Mouse (Mus musculus): ENCODE data around the gene Upf3b. TPM values are rescaled to one million over a fixed set of nuclear protein-coding genes. Genes with fewer than 3 reads are reported as not detected.

Upf3b gene
- total and polyA plus RNA-seq, 3 experiments = 14.0 to 25.0 TPM; not detected in 1

- H3K27ac ChIP-seq (ENCODE audit: control insufficient read depth, low read depth, low read length) = peak overlapping the region; percentile 40; the same call in 1 of the 2 replicates
- peak overlapping the region; percentile 50 for H3K9ac ChIP-seq (ENCODE audit: control insufficient read depth, low read depth, low read length, poor library complexity, severe bottlenecking)
- peak overlapping the region; percentile 42 to 43; a peak in 3 of 4 replicates for H3K4me3 ChIP-seq (ENCODE audit: control insufficient read depth in 1 of 2, insufficient read depth in 1 of 2, low read depth in 2 of 2, low read length in 2 of 2)
- H3K36me3 ChIP-seq (ENCODE audit: control insufficient read depth in 1 of 2, insufficient read depth in 2 of 2, low read length in 2 of 2) = peaks cover 4 to 19% of the 10 kb centered on the region in 2 experiments
- H3K27me3 ChIP-seq (ENCODE audit: control insufficient read depth in 1 of 2, insufficient read depth in 2 of 2, low read length in 2 of 2) = no peaks in the 10 kb centered on the region
- peak in 1 of 2 experiments; percentile 34; a peak in 1 of 4 replicates for TF ChIP-seq POLR2A (IDR thresholded peaks at IDR 0.05; ENCODE audit: control insufficient read depth in 1 of 2, insufficient read depth in 1 of 2, low read depth in 1 of 2, low read length in 2 of 2, poor library complexity in 1 of 2)
- TF ChIP-seq E2F4 (IDR thresholded peaks at IDR 0.05; ENCODE audit: borderline replicate concordance, low read depth, low read length) = no peak
- peak; percentile 19; the same call in 1 of the 2 replicates for TF ChIP-seq NELFE (IDR thresholded peaks at IDR 0.05; ENCODE audit: low read depth, low read length)
- 0 out of 2 replicates have a peak, but pooled peaks have one; percentile 45 for TF ChIP-seq ETS1 (IDR thresholded peaks at IDR 0.05; ENCODE audit: low read depth, low read length)
- peak; percentile 99 for TF ChIP-seq ZMIZ1 (IDR thresholded peaks at IDR 0.05; ENCODE audit: low read depth, low read length)
- peak; percentile 75; the same call in 1 of the 2 replicates for TF ChIP-seq POLR2AphosphoS5 (IDR thresholded peaks at IDR 0.05; ENCODE audit: borderline replicate concordance, low read depth, low read length)
- TF ChIP-seq ZKSCAN1 (IDR thresholded peaks at IDR 0.05; ENCODE audit: low read depth, low read length) = no peak
- no peak for TF ChIP-seq MYB (IDR thresholded peaks at IDR 0.05; ENCODE audit: low read depth, low read length)
- no peaks in the 10 kb centered on the region for H3K9me3 ChIP-seq (replicated peaks; ENCODE audit: insufficient read depth, low read length)
- peak; percentile 53 for DNase-seq (ENCODE audit: low read depth, low spot score)
- peaks cover 11% of the 10 kb centered on the region for H3K79me2 ChIP-seq (ENCODE audit: control insufficient read depth, insufficient read depth, low read length, poor library complexity)
- H3K4me1 ChIP-seq (ENCODE audit: control insufficient read depth in 1 of 2, insufficient read depth in 2 of 2, low read length in 2 of 2) = peaks cover 0 to 2% of the 10 kb centered on the region in 2 experiments; a peak in 2 of 4 replicates
These were observed 715 bp upstream of the Upf3b start for GRCm38 (mm10) chrX:37110881-37111193.

GRCm38 (mm10) chrX:37109526-37110192 is 463 bp downstream of the Upf3b start:
- H3K9ac ChIP-seq (ENCODE audit: control insufficient read depth, low read depth, low read length, poor library complexity, severe bottlenecking) = peak overlapping the region; percentile 74
- peak overlapping the region; percentile 79 for H3K27ac ChIP-seq (ENCODE audit: control insufficient read depth, low read depth, low read length)
- TF ChIP-seq MAZ (IDR thresholded peaks at IDR 0.05; ENCODE audit: low read depth, low read length) (no peak), MXI1 (IDR thresholded peaks at IDR 0.05; ENCODE audit: low read depth, low read length) (peak; percentile 75; the same call in 1 of the 2 replicates), ZC3H11A (IDR thresholded peaks at IDR 0.05; ENCODE audit: low read depth, low read length) (no peak)
- no peaks in the 10 kb centered on the region for H3K27me3 ChIP-seq (ENCODE audit: control insufficient read depth in 1 of 2, insufficient read depth in 2 of 2, low read length in 2 of 2)
- H3K79me2 ChIP-seq (ENCODE audit: control insufficient read depth, insufficient read depth, low read length, poor library complexity) = peaks cover 11% of the 10 kb centered on the region
- peaks cover 0 to 2% of the 10 kb centered on the region in 2 experiments; a peak in 2 of 4 replicates for H3K4me1 ChIP-seq (ENCODE audit: control insufficient read depth in 1 of 2, insufficient read depth in 2 of 2, low read length in 2 of 2)
- H3K9me3 ChIP-seq (replicated peaks; ENCODE audit: insufficient read depth, low read length) = no peaks in the 10 kb centered on the region
- DNase-seq (ENCODE audit: low read depth, low spot score) = peak; percentile 46
- peaks cover 8 to 19% of the 10 kb centered on the region in 2 experiments for H3K36me3 ChIP-seq (ENCODE audit: control insufficient read depth in 1 of 2, insufficient read depth in 2 of 2, low read length in 2 of 2)
- H3K4me3 ChIP-seq (ENCODE audit: control insufficient read depth in 1 of 2, insufficient read depth in 1 of 2, low read depth in 2 of 2, low read length in 2 of 2) = peak overlapping the region; percentile 61 to 80

- Histone ChIP-seq H3K9ac (ENCODE audit: control insufficient read depth, low read depth, low read length, poor library complexity, severe bottlenecking) (no peak overlapping the region), H3K4me3 (ENCODE audit: control insufficient read depth in 1 of 2, insufficient read depth in 1 of 2, low read depth in 2 of 2, low read length in 2 of 2) (no peak overlapping the region), H3K79me2 (ENCODE audit: control insufficient read depth, insufficient read depth, low read length, poor library complexity) (peaks cover 5% of the 10 kb centered on the region; the same call in 1 of the 2 replicates), H3K4me1 (ENCODE audit: control insufficient read depth in 1 of 2, insufficient read depth in 2 of 2, low read length in 2 of 2) (peaks cover 0 to 2% of the 10 kb centered on the region in 2 experiments; a peak in 2 of 4 replicates), H3K27me3 (ENCODE audit: control insufficient read depth in 1 of 2, insufficient read depth in 2 of 2, low read length in 2 of 2) (no peaks in the 10 kb centered on the region), H3K27ac (ENCODE audit: control insufficient read depth, low read depth, low read length) (no peak overlapping the region), H3K36me3 (ENCODE audit: control insufficient read depth in 1 of 2, insufficient read depth in 2 of 2, low read length in 2 of 2) (peaks cover 12 to 16% of the 10 kb centered on the region in 2 experiments), H3K9me3 (replicated peaks; ENCODE audit: insufficient read depth, low read length) (no peaks in the 10 kb centered on the region)
- TF ChIP-seq UBTF (IDR thresholded peaks at IDR 0.05; ENCODE audit: borderline replicate concordance, insufficient read depth, low read depth, low read length) = no peak
- TF ChIP-seq MAX (IDR thresholded peaks at IDR 0.05; ENCODE audit: low read length) = no peak
- no peak for TF ChIP-seq ZKSCAN1 (IDR thresholded peaks at IDR 0.05; ENCODE audit: low read depth, low read length)
- peak in 2 of 3 experiments; percentile 18 to 26; a peak in 3 of 6 replicates for TF ChIP-seq CTCF (IDR thresholded peaks at IDR 0.05 in 2 of 3, conservative IDR thresholded peaks at IDR 0.05 in 1 of 3; ENCODE audit: control insufficient read depth in 1 of 3, insufficient read depth in 1 of 3, low read depth in 2 of 3, low read length in 3 of 3, poor library complexity in 1 of 3, severe bottlenecking in 1 of 3)
- TF ChIP-seq POLR2AphosphoS2 (IDR thresholded peaks at IDR 0.05; ENCODE audit: low read length) = no peak
- no peak for TF ChIP-seq ZNF384 (IDR thresholded peaks at IDR 0.05; ENCODE audit: low read depth, low read length)
- TF ChIP-seq NRF1 (IDR thresholded peaks at IDR 0.05; ENCODE audit: insufficient read depth, low read depth, low read length, poor library complexity, severe bottlenecking) = no peak
- DNase-seq (ENCODE audit: low read depth, low spot score) = no peak
These were observed 6.3 kb downstream of the Upf3b start for GRCm38 (mm10) chrX:37103826-37104225.
